In the genomic region with DNA sequence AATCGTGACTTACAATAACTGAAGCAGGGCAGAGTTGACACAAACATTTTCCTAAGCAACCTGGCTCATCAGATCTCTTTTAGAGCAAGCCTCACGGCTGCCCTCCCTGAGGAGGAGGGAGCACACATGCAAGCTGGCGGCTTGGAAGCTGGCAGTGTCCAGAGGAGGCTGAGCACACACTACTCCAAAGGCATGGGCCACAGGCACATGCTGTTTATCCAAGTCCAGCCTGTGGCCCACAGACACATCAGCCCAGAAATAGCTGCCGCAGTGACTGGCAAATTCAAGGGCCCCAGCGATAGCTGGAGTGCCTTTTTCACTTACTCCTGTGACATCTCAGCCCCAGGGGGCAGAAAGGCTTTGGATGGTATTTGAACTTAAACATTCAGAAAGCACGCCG, we compare ENCODE assay signal across 22 mouse cellular contexts.
A peak's percentile ranks its signal among the peaks of the same experiment; 100 is the strongest.
DNase-seq lines count a peak whose midpoint lies in the region; ATAC-seq lines count a peak whose summit lies in the region.
"Had no signal": no experiment of that assay in that cellular context is flagged by ENCODE, and none has a peak within 500 bp of the region (broad histone marks: within the 10 kb centered on the region; RNA-seq: fewer than 3 reads in every experiment).

No protein-coding gene starts in this region.

- no peak overlapping the region for H3K9ac ChIP-seq in liver, embryonic 13.5 days
- no peak overlapping the region for H3K9ac ChIP-seq in liver, embryonic 11.5 days (ENCODE audit: low read depth, low read length)
- no peak overlapping the region for H3K9ac ChIP-seq in heart, embryonic 15.5 days
- H3K9ac ChIP-seq: embryonic facial prominence, embryonic 12.5 days; limb, embryonic 12.5 days; liver, embryonic 14.5 days; lung, embryonic 15.5 days; midbrain, embryonic 13.5 days had no signal

- ATAC-seq in liver, embryonic 13.5 days (ENCODE audit: low read depth), result no peak
- ATAC-seq in liver, embryonic 11.5 days (replicated peaks; ENCODE audit: low FRiP score), result no peak
- ATAC-seq in heart, embryonic 15.5 days (replicated peaks; ENCODE audit: insufficient number of reproducible peaks, insufficient read depth, low FRiP score, low read depth), result peak; percentile 61; the same call in 1 of the 2 replicates
- ATAC-seq: forebrain, embryonic 14.5 days; midbrain, embryonic 13.5 days; Patski had no signal

- 46% methylated on average over 7 of the region's 7 CpGs for WGBS in heart, embryonic 10.5 days
- 78% methylated on average over 7 of the region's 7 CpGs for WGBS in liver, embryonic 13.5 days (ENCODE audit: insufficient replicate concordance)
- 83% methylated on average over 7 of the region's 7 CpGs for WGBS in liver, embryonic 11.5 days
- 43% methylated on average over 7 of the region's 7 CpGs for WGBS in heart, embryonic 15.5 days

- H3K9me3 ChIP-seq in heart, embryonic 10.5 days, result no peaks in the 10 kb centered on the region
- no peaks in the 10 kb centered on the region for H3K9me3 ChIP-seq in liver, embryonic 13.5 days (replicated peaks)
- no peaks in the 10 kb centered on the region for H3K9me3 ChIP-seq in liver, embryonic 11.5 days (ENCODE audit: control insufficient read depth, low read length)
- no peaks in the 10 kb centered on the region for H3K9me3 ChIP-seq in heart, embryonic 15.5 days (replicated peaks)
- H3K9me3 ChIP-seq: embryonic facial prominence, embryonic 12.5 days; limb, embryonic 12.5 days; lung, embryonic 15.5 days; midbrain, embryonic 13.5 days had no signal

- H3K4me1 ChIP-seq in heart, embryonic 10.5 days, result peaks cover 78% of the 10 kb centered on the region
- H3K4me1 ChIP-seq in liver, embryonic 13.5 days (replicated peaks), result peaks cover 80% of the 10 kb centered on the region
- H3K4me1 ChIP-seq in liver, embryonic 11.5 days (replicated peaks; ENCODE audit: control insufficient read depth, insufficient read depth, low read length), result peaks cover 3% of the 10 kb centered on the region
- peaks cover 62% of the 10 kb centered on the region for H3K4me1 ChIP-seq in heart, embryonic 15.5 days (replicated peaks)

- peak overlapping the region; percentile 77 for H3K27ac ChIP-seq in heart, embryonic 10.5 days
- H3K27ac ChIP-seq in liver, embryonic 13.5 days, result 0 out of 2 replicates have a peak overlapping the region, but pooled peaks have one; percentile 4
- no peak overlapping the region for H3K27ac ChIP-seq in liver, embryonic 11.5 days (ENCODE audit: low read depth, low read length)
- H3K27ac ChIP-seq in heart, embryonic 15.5 days, result peak overlapping the region; percentile 64
- H3K27ac ChIP-seq: embryonic facial prominence, embryonic 12.5 days; limb, embryonic 12.5 days; liver, embryonic 14.5 days; lung, embryonic 15.5 days; midbrain, embryonic 13.5 days had no signal

- H3K27me3 ChIP-seq in heart, embryonic 10.5 days (ENCODE audit: insufficient read depth, poor library complexity, severe bottlenecking), result no peaks in the 10 kb centered on the region
- H3K27me3 ChIP-seq in liver, embryonic 13.5 days, result no peaks in the 10 kb centered on the region
- H3K27me3 ChIP-seq in liver, embryonic 11.5 days (replicated peaks; ENCODE audit: control insufficient read depth, insufficient read depth, low read length), result no peaks in the 10 kb centered on the region
- no peaks in the 10 kb centered on the region for H3K27me3 ChIP-seq in heart, embryonic 15.5 days
- H3K27me3 ChIP-seq: embryonic facial prominence, embryonic 12.5 days; limb, embryonic 12.5 days; lung, embryonic 15.5 days; midbrain, embryonic 13.5 days; Patski had no signal

- DNase-seq in heart, embryonic 10.5 days (ENCODE audit: low spot score), result no peak
- DNase-seq in heart, adult 9 months (ENCODE audit: low spot score in 2 of 2), result no peak
- no peak for DNase-seq in liver, embryonic 13.5 days
- DNase-seq in liver, embryonic 11.5 days (ENCODE audit: low spot score), result no peak
- peak; percentile 34 for DNase-seq in adipocyte (ENCODE audit: low spot score)
- DNase-seq in right cerebral cortex, adult 18-20 months, result no peak
- DNase-seq: adrenal gland, postnatal 14 days; cerebellum, adult 11 months; cerebellum, postnatal 10 days; kidney, adult 11 months; lung, postnatal 4 days; thymus, postnatal 14 days had no signal

- no peaks in the 10 kb centered on the region for H3K36me3 ChIP-seq in heart, embryonic 10.5 days
- H3K36me3 ChIP-seq in liver, embryonic 13.5 days, result no peaks in the 10 kb centered on the region
- no peaks in the 10 kb centered on the region for H3K36me3 ChIP-seq in liver, embryonic 11.5 days (ENCODE audit: control insufficient read depth, insufficient read depth, low read length)
- H3K36me3 ChIP-seq in heart, embryonic 15.5 days, result no peaks in the 10 kb centered on the region
- H3K36me3 ChIP-seq: limb, embryonic 12.5 days; lung, embryonic 15.5 days; midbrain, embryonic 13.5 days had no signal

- no peak overlapping the region for H3K4me3 ChIP-seq in heart, embryonic 10.5 days
- H3K4me3 ChIP-seq in liver, embryonic 13.5 days (replicated peaks), result no peak overlapping the region
- H3K4me3 ChIP-seq in liver, embryonic 11.5 days (ENCODE audit: low read depth, low read length), result no peak overlapping the region
- H3K4me3 ChIP-seq in heart, embryonic 15.5 days, result no peak overlapping the region
- H3K4me3 ChIP-seq: embryonic facial prominence, embryonic 12.5 days; erythroblast, embryonic 14.5 days; limb, embryonic 12.5 days; lung, embryonic 15.5 days; midbrain, embryonic 13.5 days; myocyte had no signal

- no peak overlapping the region for H3K4me2 ChIP-seq in liver, embryonic 13.5 days
- H3K4me2 ChIP-seq in liver, embryonic 11.5 days, result no peak overlapping the region
- H3K4me2 ChIP-seq in heart, embryonic 15.5 days, result no peak overlapping the region
- H3K4me2 ChIP-seq: embryonic facial prominence, embryonic 12.5 days; limb, embryonic 12.5 days; lung, embryonic 15.5 days; midbrain, embryonic 13.5 days had no signal
